Mouse (Mus musculus) myocyte (in vitro differentiated cells): ENCODE results near the gene Kiss1r. TPM values are rescaled to one million over a fixed set of nuclear protein-coding genes. Genes with fewer than 3 reads are reported as not detected.
A peak's percentile ranks its signal among the peaks of the same experiment; 100 is the strongest.

Experiments used
- H3K27me3 ChIP-seq: one replicate; pipeline ENCODE4 v1.6.1; 2011; ENCODE audit not compliant: control insufficient read depth, insufficient read depth, insufficient read length
- H3K36me3 ChIP-seq: one replicate; pipeline ENCODE4 v1.6.1; 2011; ENCODE audit not compliant: control insufficient read depth, insufficient read depth
- H3K4me2 ChIP-seq: one replicate; pipeline ENCODE4 v1.6.1; 2011; ENCODE audit warnings: low read depth, control low read depth
- H3K4me3 ChIP-seq: one replicate; pipeline ENCODE4 v1.5.1; 2011; ENCODE audit warnings: mild to moderate bottlenecking, control low read depth, moderate library complexity
- H3K79me2 ChIP-seq: one replicate; pipeline ENCODE4 v1.6.1; 2011; ENCODE audit not compliant: control insufficient read depth, insufficient read depth
- H3ac ChIP-seq: one replicate; pipeline ENCODE4 v1.6.1; 2011; ENCODE audit not compliant: control insufficient read depth, insufficient read length
- CEBPB ChIP-seq: IDR thresholded peaks from 2 replicates; pipeline ENCODE4 v1.6.1; 2011; ENCODE audit warnings: mild to moderate bottlenecking, moderate library complexity; ENCODE audit not compliant: poor library complexity, insufficient read depth, severe bottlenecking
- E2F4 ChIP-seq: IDR thresholded peaks from one replicate; pipeline ENCODE4 v1.6.1; 2011; ENCODE audit warnings: mild to moderate bottlenecking, control low read depth, moderate library complexity; ENCODE audit not compliant: insufficient read depth
- MAX ChIP-seq: IDR thresholded peaks from one replicate; pipeline ENCODE4 v1.6.1; 2011; ENCODE audit warnings: low read depth, mild to moderate bottlenecking, control low read depth
- MYOD1 ChIP-seq, 3 experiments: IDR thresholded peaks; one replicate each; pipeline ENCODE4 v1.6.1; 2011; ENCODE audit warnings: control low read depth in 2 of 3, low read depth in 2 of 3, mild to moderate bottlenecking in 2 of 3, moderate library complexity in 1 of 3; ENCODE audit not compliant: insufficient read length in 2 of 3, control insufficient read depth in 1 of 3
- MYOG ChIP-seq, 3 experiments: IDR thresholded peaks; one replicate each; pipeline ENCODE4 v1.6.1; 2011; ENCODE audit warnings: control low read depth in 2 of 3, low read depth in 2 of 3, mild to moderate bottlenecking in 2 of 3; ENCODE audit not compliant: insufficient read length in 2 of 3, control insufficient read depth in 1 of 3, insufficient read depth in 1 of 3
- POLR2A ChIP-seq: IDR thresholded peaks from one replicate; pipeline ENCODE4 v1.6.1; 2011; ENCODE audit warnings: low read depth, mild to moderate bottlenecking, control low read depth, moderate library complexity; ENCODE audit not compliant: insufficient read length
- POLR2AphosphoS2 ChIP-seq: IDR thresholded peaks from one replicate; pipeline ENCODE4 v1.6.1; 2011; ENCODE audit warnings: low read depth, control low read depth; ENCODE audit not compliant: insufficient read length
- REST ChIP-seq: IDR thresholded peaks from one replicate; pipeline ENCODE4 v1.6.1; 2011; ENCODE audit warnings: mild to moderate bottlenecking, control low read depth, moderate library complexity; ENCODE audit not compliant: insufficient read depth, insufficient read length
- SRF ChIP-seq: IDR thresholded peaks from one replicate; pipeline ENCODE4 v1.6.1; 2011; ENCODE audit warnings: low read depth; ENCODE audit not compliant: control insufficient read depth, insufficient read length
- TCF12 ChIP-seq: IDR thresholded peaks from one replicate; pipeline ENCODE4 v1.6.1; 2011; ENCODE audit warnings: mild to moderate bottlenecking, control low read depth; ENCODE audit not compliant: poor library complexity, insufficient read depth, severe bottlenecking
- TCF3 ChIP-seq: IDR thresholded peaks from one replicate; pipeline ENCODE4 v1.6.1; 2011; ENCODE audit warnings: low read depth, control low read depth; ENCODE audit not compliant: insufficient read length
- USF1 ChIP-seq: IDR thresholded peaks from one replicate; pipeline ENCODE4 v1.6.1; 2011; ENCODE audit warnings: low read depth, mild to moderate bottlenecking, control low read depth, moderate library complexity
- polyA plus RNA-seq: library from polyadenylated mRNA; unstranded; fragments of >200 nt; fragmentation: generic; extraction: Trizol; gene quantifications from one replicate; pipeline ENCODE4 v1.2.1, GENCODE M21; 2012; ENCODE audit warnings: missing spikeins

Gene Kiss1r
- polyA plus RNA-seq, 1 experiment, result 0.59 TPM

DNA sequence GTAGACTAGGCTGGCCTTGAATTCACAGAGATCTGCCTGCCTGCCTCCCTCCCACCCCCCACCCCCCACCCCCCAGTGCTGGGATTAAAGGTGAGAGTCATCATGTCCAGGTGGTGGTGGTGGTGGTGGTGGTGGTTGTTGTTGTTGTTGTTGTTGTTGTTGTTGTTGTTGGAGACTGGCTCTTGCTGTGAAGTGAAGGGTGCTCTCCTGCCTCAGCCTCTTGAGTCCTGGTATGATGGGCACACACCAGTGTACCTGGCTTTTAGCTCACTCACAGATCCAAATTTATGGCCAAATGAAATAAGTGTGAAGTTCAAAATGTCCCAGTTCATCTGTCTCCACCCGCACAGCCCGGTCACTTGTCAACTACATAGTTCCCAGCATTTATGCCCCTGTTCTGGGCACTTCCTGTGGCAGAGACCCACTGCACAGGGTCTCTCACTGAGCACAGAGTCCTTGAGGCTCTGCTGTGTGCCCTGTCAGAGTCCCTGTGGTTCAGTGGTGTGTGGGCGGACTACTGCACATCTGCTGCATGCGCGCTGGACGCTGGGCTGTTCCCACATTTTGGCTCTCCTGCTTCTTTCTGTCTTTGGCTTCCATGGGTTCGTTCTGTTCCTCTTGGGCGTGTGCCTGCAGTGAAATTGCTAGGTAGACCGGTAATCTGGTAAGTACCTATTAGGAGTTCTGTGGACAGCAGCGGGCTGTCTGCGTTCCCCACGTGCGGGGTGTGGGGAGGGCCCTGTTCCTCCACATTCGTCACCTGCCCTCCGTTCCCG is 18.2 kb downstream of the Kiss1r start:
- H3K36me3 ChIP-seq, result peaks cover 5% of the 10 kb centered on the region
- H3K79me2 ChIP-seq, result no peaks in the 10 kb centered on the region
- H3ac ChIP-seq, result no peak overlapping the region
- peak in 2 of 3 experiments; percentile 73 to 79 for TF ChIP-seq MYOD1 (IDR thresholded peaks at IDR 0.05; ENCODE audit: control insufficient read depth in 1 of 3, insufficient read length in 2 of 3, low read depth in 2 of 3)
- no peak for TF ChIP-seq POLR2A
- TF ChIP-seq MYOG (IDR thresholded peaks at IDR 0.05; ENCODE audit: control insufficient read depth in 1 of 3, insufficient read depth in 1 of 3, insufficient read length in 2 of 3, low read depth in 2 of 3), result peak in 2 of 3 experiments; percentile 49 to 66
- no peak for TF ChIP-seq POLR2AphosphoS2
- no peak for TF ChIP-seq CEBPB
- TF ChIP-seq SRF, result no peak
- TF ChIP-seq MAX, result no peak
- no peak for TF ChIP-seq USF1
- no peak for TF ChIP-seq TCF12
- no peaks in the 10 kb centered on the region for H3K27me3 ChIP-seq
- no peak overlapping the region for H3K4me3 ChIP-seq
- H3K4me2 ChIP-seq, result peak overlapping the region; percentile 47

- H3K4me2 ChIP-seq, result peak overlapping the region; percentile 71
- H3K27me3 ChIP-seq, result no peaks in the 10 kb centered on the region
- H3K4me3 ChIP-seq, result no peak overlapping the region
- H3K79me2 ChIP-seq, result no peaks in the 10 kb centered on the region
- TF ChIP-seq SRF (no peak), E2F4 (no peak), TCF3 (no peak)
- peaks cover 1% of the 10 kb centered on the region for H3K36me3 ChIP-seq
- no peak overlapping the region for H3ac ChIP-seq
Measured at GRCm38 (mm10) chr10:79936284-79936910, 19.6 kb downstream of the Kiss1r start.

GRCm38 (mm10) chr10:79936911-79937441 is 20.2 kb downstream of the Kiss1r start:
- no peaks in the 10 kb centered on the region for H3K36me3 ChIP-seq
- H3K27me3 ChIP-seq, result no peaks in the 10 kb centered on the region
- H3ac ChIP-seq, result no peak overlapping the region
- H3K4me3 ChIP-seq, result no peak overlapping the region
- TF ChIP-seq MYOG (IDR thresholded peaks at IDR 0.05; ENCODE audit: control insufficient read depth in 1 of 3, insufficient read depth in 1 of 3, insufficient read length in 2 of 3, low read depth in 2 of 3), result peak in 2 of 3 experiments; percentile 48 to 85
- peak in 1 of 3 experiments; percentile 65 for TF ChIP-seq MYOD1 (IDR thresholded peaks at IDR 0.05; ENCODE audit: control insufficient read depth in 1 of 3, insufficient read length in 2 of 3, low read depth in 2 of 3)
- TF ChIP-seq TCF3, result peak; percentile 43
- TF ChIP-seq SRF, result peak; percentile 97
- no peak for TF ChIP-seq MAX
- peak overlapping the region; percentile 71 for H3K4me2 ChIP-seq
- H3K79me2 ChIP-seq, result no peaks in the 10 kb centered on the region

DNA sequence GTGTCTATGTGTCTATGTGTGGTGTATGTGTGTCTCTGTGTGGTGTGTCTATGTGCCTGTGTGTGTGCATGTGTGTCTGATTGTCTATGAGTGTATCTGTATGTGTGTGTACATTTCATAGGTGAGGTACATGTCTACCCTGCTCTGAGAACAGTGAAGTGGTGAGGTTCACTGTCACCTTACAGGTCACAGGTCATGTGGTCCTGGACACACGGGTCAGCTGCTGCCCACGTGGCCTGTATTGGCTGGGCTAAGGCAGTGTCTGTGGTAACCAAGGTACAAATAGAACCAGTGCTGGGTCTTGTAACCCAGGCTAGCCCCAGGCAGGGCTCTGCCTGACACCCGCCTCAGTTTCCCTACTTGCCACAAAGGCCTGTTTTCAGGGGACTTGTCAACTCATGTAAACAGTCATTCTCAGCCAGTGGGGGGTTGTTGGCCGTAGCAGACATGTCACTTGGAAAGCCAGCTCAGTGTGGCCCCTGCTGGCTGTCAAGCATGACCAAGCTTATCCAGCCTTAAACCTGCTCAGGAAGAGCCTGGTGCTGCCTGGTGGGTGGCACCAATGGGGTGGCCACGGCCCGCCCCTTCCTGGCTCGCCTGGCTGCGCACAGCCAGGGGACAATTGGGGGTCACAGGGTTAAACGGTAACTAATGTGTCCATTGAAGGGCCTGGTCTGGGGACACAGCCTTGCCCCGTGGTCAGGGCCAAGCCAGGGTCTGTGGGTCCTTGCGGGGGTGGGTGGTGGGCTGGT is 21.2 kb downstream of the Kiss1r start:
- no peaks in the 10 kb centered on the region for H3K36me3 ChIP-seq
- H3K4me2 ChIP-seq, result peak overlapping the region; percentile 71
- no peak overlapping the region for H3K4me3 ChIP-seq
- H3ac ChIP-seq, result no peak overlapping the region
- no peaks in the 10 kb centered on the region for H3K79me2 ChIP-seq
- H3K27me3 ChIP-seq, result no peaks in the 10 kb centered on the region
- no peak for TF ChIP-seq POLR2AphosphoS2
- no peak for TF ChIP-seq REST
- TF ChIP-seq TCF12, result no peak
- TF ChIP-seq POLR2A, result no peak
- TF ChIP-seq TCF3, result no peak
- TF ChIP-seq CEBPB, result no peak
- TF ChIP-seq USF1, result no peak
- no peak for TF ChIP-seq SRF
- no peak for TF ChIP-seq E2F4

DNA sequence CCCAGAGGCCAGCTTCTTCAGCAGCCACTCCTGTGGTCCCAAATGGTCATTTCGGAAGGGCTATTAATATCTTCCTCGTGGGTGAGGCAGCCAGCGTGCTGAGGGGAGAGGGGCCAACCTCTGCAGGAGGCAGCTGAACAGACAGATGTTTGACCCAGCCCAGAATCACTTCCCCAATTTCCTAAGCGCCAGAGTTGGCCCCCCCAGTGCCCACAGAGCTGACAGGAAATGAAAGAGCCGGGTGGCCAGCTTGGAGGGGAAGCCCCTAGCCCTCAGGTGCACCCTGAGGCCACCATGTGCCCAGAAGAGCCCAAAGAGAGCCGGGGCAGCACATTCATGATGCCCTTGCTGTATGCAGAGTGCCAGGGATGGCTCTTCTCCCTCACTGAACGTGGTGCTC is 24.0 kb downstream of the Kiss1r start:
- Histone ChIP-seq H3ac (no peak overlapping the region), H3K4me2 (no peak overlapping the region), H3K27me3 (no peaks in the 10 kb centered on the region), H3K36me3 (no peaks in the 10 kb centered on the region), H3K4me3 (no peak overlapping the region), H3K79me2 (no peaks in the 10 kb centered on the region)
- no peak for TF ChIP-seq MAX
- TF ChIP-seq MYOD1 (IDR thresholded peaks at IDR 0.05; ENCODE audit: control insufficient read depth in 1 of 3, insufficient read length in 2 of 3, low read depth in 2 of 3), result peak in 1 of 3 experiments; percentile 38
- peak in 1 of 3 experiments; percentile 37 for TF ChIP-seq MYOG (IDR thresholded peaks at IDR 0.05; ENCODE audit: control insufficient read depth in 1 of 3, insufficient read depth in 1 of 3, insufficient read length in 2 of 3, low read depth in 2 of 3)
